Mouse (Mus musculus): ENCODE results near the gene Smoc1. TPM values are rescaled to one million over a fixed set of nuclear protein-coding genes. Genes with fewer than 3 reads are reported as not detected.

Gene Smoc1
- polyA plus RNA-seq, 1 experiment, result 4.4 TPM

DNA sequence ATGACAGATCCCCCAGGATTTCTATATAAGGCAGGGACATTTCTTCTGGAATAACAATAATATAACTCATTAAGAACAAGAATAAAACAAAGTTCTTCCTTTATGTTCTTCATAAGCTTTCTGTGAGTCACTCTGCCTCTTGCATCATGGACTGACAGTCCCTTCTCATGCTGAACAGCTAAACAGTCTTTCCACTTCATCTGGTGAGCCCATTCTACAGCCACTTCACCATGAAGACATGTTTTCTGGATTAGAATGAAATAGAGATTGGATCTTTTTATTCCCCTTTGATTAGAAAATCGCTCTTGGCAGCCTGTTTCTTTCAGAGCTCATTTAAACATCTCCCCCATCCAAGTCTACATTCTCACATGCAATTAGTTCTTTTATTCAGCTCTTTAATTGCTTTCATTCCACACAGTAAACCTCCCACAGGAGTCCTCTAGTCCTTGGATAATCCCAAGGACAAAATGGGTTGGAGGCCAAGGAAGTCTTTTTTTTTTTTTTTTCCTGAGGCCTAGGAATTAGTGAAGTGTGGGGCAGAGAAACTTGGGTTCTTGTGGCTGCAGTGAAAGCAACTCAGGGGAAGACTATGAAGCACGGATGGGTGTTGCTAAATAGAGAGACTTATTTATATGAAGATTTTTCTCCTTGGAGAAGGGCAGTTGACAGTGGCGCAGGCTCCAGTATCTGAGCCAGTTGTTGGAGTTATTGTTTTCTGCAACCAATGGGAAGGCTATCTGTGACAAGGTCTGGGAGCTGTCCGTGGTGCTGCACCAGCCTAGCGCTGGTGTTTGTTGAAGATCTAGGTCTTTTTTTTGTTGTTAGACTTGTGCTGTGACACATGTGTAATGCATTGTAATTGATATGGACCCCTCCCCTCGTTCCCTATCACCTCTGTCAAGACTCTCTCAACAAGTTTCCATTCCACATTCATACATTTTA, 179.3 kb downstream of the Smoc1 start:
- Histone ChIP-seq H3K36me3 (ENCODE audit: control insufficient read depth, insufficient read depth, low read length) (no peaks in the 10 kb centered on the region), H3K27me3 (ENCODE audit: control insufficient read depth, insufficient read depth, low read length) (no peaks in the 10 kb centered on the region), H3K4me1 (ENCODE audit: control insufficient read depth, insufficient read depth, insufficient read length, low read length) (no peaks in the 10 kb centered on the region), H3K27ac (ENCODE audit: insufficient read depth, low read depth, low read length) (no peak overlapping the region), H3K4me3 (ENCODE audit: low read depth, low read length) (no peak overlapping the region)
- 19% methylated on average over 6 of the region's 6 CpGs for WGBS
- no peak for TF ChIP-seq CTCF (IDR thresholded peaks at IDR 0.05; ENCODE audit: extremely low read depth, insufficient read length, insufficient replicate concordance, low read depth, low read length)
- no peak for TF ChIP-seq POLR2A (IDR thresholded peaks at IDR 0.05; ENCODE audit: low read depth, low read length)

DNA sequence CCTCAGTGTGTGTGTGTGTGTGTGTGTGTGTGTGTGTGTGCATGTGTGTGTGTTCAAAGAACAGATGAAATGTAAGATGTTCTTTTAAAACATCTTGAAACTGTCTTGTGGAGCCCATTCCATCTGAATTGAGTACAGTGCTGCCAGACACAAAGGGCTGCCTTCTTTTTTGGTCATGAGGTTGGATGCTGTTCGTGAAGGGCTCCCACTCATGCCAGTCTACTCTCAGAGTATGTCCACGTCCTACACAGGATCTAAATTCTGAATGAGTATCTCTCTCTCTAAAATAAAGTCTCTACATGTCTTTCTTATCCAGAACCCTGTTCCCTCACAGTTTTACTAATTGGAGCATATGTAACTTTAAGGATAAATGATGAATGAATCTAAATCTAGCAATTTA, 182.0 kb downstream of the Smoc1 start:
- Histone ChIP-seq H3K4me3 (ENCODE audit: low read depth, low read length) (no peak overlapping the region), H3K27me3 (ENCODE audit: control insufficient read depth, insufficient read depth, low read length) (no peaks in the 10 kb centered on the region), H3K36me3 (ENCODE audit: control insufficient read depth, insufficient read depth, low read length) (no peaks in the 10 kb centered on the region), H3K4me1 (ENCODE audit: control insufficient read depth, insufficient read depth, insufficient read length, low read length) (no peaks in the 10 kb centered on the region), H3K27ac (ENCODE audit: insufficient read depth, low read depth, low read length) (no peak overlapping the region)
- 39% methylated on average over 2 of the region's 2 CpGs for WGBS
- TF ChIP-seq CTCF (IDR thresholded peaks at IDR 0.05; ENCODE audit: extremely low read depth, insufficient read length, insufficient replicate concordance, low read depth, low read length) (no peak), POLR2A (IDR thresholded peaks at IDR 0.05; ENCODE audit: low read depth, low read length) (no peak)

DNA sequence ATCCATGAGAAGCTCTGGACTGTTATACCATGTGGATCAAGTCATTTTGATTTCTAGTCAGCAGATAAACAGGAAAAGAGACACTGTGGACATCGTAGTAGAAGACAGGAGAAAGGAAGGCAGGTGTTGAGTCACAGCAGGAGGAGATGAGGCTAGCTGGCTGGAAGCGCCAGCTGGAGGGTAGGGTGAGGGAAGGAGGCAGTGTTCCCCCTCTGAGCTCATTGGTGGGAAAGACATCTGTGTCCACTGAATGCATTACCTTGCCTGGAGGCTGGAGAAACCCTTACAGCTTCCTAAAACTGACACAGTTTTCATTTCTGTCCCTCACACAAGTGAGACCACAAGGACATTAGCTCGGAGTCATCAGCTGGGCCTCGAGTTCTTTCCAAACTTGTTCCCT, 192.7 kb downstream of the Smoc1 start:
- WGBS, result 53% methylated on average over 4 of the region's 4 CpGs
- Histone ChIP-seq H3K4me1 (ENCODE audit: control insufficient read depth, insufficient read depth, insufficient read length, low read length) (no peaks in the 10 kb centered on the region), H3K36me3 (ENCODE audit: control insufficient read depth, insufficient read depth, low read length) (no peaks in the 10 kb centered on the region), H3K4me3 (ENCODE audit: low read depth, low read length) (no peak overlapping the region), H3K27me3 (ENCODE audit: control insufficient read depth, insufficient read depth, low read length) (no peaks in the 10 kb centered on the region), H3K27ac (ENCODE audit: insufficient read depth, low read depth, low read length) (no peak overlapping the region)
- TF ChIP-seq CTCF (IDR thresholded peaks at IDR 0.05; ENCODE audit: extremely low read depth, insufficient read length, insufficient replicate concordance, low read depth, low read length), result no peak
- TF ChIP-seq POLR2A (IDR thresholded peaks at IDR 0.05; ENCODE audit: low read depth, low read length), result no peak

DNA sequence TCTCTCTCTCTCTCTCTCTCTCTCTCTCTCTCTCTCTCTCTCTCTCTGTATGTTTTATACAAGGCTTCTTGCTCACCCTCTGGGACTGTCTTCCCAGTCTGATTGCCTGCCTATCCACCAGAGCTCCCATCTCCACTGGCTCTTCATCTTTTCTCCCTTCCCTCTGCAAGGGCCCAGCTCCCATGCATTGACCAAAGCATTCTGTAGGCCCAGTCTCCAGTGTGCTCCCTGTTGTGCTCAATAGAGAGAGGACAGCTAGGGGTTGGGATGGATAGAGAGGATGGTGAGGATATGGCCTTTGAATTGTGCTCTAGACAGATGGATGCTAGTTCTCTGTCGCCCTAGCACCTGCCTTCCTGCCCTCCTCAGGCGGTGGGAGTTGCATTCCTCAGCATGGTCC, 196.7 kb downstream of the Smoc1 start:
- no peaks in the 10 kb centered on the region for H3K27me3 ChIP-seq (ENCODE audit: control insufficient read depth, insufficient read depth, low read length)
- H3K4me1 ChIP-seq (ENCODE audit: control insufficient read depth, insufficient read depth, insufficient read length, low read length), result no peaks in the 10 kb centered on the region
- no peak overlapping the region for H3K27ac ChIP-seq (ENCODE audit: insufficient read depth, low read depth, low read length)
- H3K36me3 ChIP-seq (ENCODE audit: control insufficient read depth, insufficient read depth, low read length), result no peaks in the 10 kb centered on the region
- WGBS, result 81% methylated on average over 2 of the region's 2 CpGs
- H3K4me3 ChIP-seq (ENCODE audit: low read depth, low read length), result no peak overlapping the region
- TF ChIP-seq CTCF (IDR thresholded peaks at IDR 0.05; ENCODE audit: extremely low read depth, insufficient read length, insufficient replicate concordance, low read depth, low read length) (no peak), POLR2A (IDR thresholded peaks at IDR 0.05; ENCODE audit: low read depth, low read length) (no peak)

DNA sequence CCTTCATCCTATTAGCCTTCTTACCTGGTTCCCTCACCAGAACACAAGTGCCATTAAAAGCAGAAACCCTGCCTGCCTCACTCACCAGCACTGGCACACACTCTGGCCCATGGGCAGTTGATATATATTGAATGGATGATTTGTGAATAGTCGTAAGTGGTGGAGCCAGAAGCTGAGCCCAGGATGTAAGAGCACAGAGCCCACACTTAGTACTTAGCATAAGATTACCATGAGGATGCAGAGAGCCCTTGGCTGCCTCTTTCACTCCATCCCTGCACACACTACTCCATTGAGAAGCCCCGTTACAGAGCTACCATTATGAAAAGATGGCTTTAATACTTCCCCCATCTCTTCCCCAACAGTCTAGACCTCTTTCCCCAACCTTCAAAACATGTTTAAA, 198.2 kb downstream of the Smoc1 start:
- 70% methylated on average over 2 of the region's 2 CpGs for WGBS
- Histone ChIP-seq H3K4me3 (ENCODE audit: low read depth, low read length) (no peak overlapping the region), H3K27ac (ENCODE audit: insufficient read depth, low read depth, low read length) (no peak overlapping the region), H3K27me3 (ENCODE audit: control insufficient read depth, insufficient read depth, low read length) (no peaks in the 10 kb centered on the region), H3K4me1 (ENCODE audit: control insufficient read depth, insufficient read depth, insufficient read length, low read length) (no peaks in the 10 kb centered on the region), H3K36me3 (ENCODE audit: control insufficient read depth, insufficient read depth, low read length) (no peaks in the 10 kb centered on the region)
- TF ChIP-seq CTCF (IDR thresholded peaks at IDR 0.05; ENCODE audit: extremely low read depth, insufficient read length, insufficient replicate concordance, low read depth, low read length) (no peak), POLR2A (IDR thresholded peaks at IDR 0.05; ENCODE audit: low read depth, low read length) (no peak)

DNA sequence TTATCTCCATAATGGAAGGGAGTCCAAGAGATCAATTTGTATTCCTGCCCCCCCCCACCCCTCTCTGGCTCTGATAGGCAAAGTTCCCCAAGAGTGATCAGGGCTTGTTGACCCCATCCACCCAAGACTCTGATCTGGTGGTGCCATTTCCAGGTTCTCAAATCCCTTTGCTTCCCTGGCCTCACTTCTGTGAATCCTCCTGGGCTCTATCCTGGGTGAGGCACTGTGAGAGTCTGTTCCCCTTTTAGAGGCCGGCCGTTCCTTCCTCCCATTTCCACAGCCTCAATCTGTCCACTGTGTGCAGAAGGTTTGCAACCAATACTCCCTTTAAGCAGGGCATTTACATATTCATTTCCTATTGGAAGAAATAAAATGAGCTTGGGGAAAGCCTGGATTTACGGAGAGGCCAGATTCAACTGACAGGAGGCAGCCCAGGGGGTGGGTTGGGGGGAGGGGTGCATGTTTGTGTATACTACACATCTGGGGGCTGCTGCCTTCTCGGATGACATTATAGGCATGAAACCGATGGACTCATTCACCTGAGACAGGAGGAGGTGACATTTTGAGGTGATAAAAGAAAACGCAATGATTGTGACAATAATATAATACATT, 199.5 kb downstream of the Smoc1 start:
- 36% methylated on average over 6 of the region's 6 CpGs for WGBS

DNA sequence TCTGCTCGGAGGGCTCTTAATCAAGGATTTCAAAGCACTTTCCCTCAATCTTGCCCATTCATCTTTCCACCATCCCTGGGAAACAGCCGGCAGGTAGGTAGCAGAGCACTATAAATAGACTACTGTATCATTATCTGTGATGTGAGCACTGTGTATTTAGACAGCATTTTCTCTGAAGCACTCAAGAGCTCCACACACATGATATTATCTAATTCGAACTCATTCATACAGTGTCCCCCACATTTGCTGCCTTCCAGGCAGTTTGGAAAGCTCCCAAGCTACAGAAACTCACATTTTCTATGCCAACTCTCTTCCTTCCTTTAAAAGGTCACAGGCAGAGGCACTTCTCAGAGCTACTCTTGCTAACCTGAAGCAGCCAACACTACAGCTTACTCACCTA, 200.0 kb downstream of the Smoc1 start:
- Histone ChIP-seq H3K4me3 (ENCODE audit: low read depth, low read length) (no peak overlapping the region), H3K27me3 (ENCODE audit: control insufficient read depth, insufficient read depth, low read length) (no peaks in the 10 kb centered on the region), H3K36me3 (ENCODE audit: control insufficient read depth, insufficient read depth, low read length) (no peaks in the 10 kb centered on the region), H3K4me1 (ENCODE audit: control insufficient read depth, insufficient read depth, insufficient read length, low read length) (no peaks in the 10 kb centered on the region), H3K27ac (ENCODE audit: insufficient read depth, low read depth, low read length) (no peak overlapping the region)
- 53% methylated on average over 3 of the region's 3 CpGs for WGBS
- TF ChIP-seq CTCF (IDR thresholded peaks at IDR 0.05; ENCODE audit: extremely low read depth, insufficient read length, insufficient replicate concordance, low read depth, low read length), result no peak

More for the DNA sequence above, 199.5 kb downstream of the Smoc1 start:
- Histone ChIP-seq H3K36me3 (ENCODE audit: control insufficient read depth, insufficient read depth, low read length) (no peaks in the 10 kb centered on the region), H3K27me3 (ENCODE audit: control insufficient read depth, insufficient read depth, low read length) (no peaks in the 10 kb centered on the region), H3K27ac (ENCODE audit: insufficient read depth, low read depth, low read length) (no peak overlapping the region), H3K4me1 (ENCODE audit: control insufficient read depth, insufficient read depth, insufficient read length, low read length) (no peaks in the 10 kb centered on the region), H3K4me3 (ENCODE audit: low read depth, low read length) (no peak overlapping the region)
- TF ChIP-seq CTCF (IDR thresholded peaks at IDR 0.05; ENCODE audit: extremely low read depth, insufficient read length, insufficient replicate concordance, low read depth, low read length) (no peak), POLR2A (IDR thresholded peaks at IDR 0.05; ENCODE audit: low read depth, low read length) (no peak)
